Mouse (Mus musculus): Measurements from ENCODE around the gene Zscan10.

DNA sequence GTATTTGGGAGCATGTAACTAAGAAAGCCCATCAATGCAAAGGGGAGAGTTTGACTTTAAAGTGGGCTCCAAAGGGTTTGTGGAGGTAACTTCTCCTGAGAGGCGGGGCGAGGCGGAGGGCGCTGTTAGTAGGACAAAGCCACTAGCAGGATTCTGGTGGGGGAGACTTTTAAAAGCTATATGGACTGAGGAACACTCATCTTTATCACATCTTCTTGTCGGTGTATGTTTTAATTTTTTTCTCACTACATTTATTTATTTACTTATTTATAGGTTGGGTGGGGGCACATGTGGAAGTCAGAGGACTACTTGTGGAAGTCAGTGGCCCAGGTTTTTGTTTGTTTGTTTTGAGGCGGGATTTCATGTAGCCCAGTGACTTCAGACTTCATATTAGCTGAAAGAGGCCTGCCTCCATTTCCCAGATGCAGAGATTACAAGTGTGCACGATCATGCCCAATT is 1.0 kb upstream of the Zscan10 start:
- TF ChIP-seq CTCF (IDR thresholded peaks at IDR 0.05; ENCODE audit: low read depth) = no peak
- no peak for TF ChIP-seq EP300 (IDR thresholded peaks at IDR 0.05; ENCODE audit: low read depth)

Data from liver, postnatal 0 days (tissue).